Mouse (Mus musculus): ENCODE measurements at regions not wholly inside any gene's neighbourhood (a gene's known extent, or its start where the extent isn't known, plus 50 kb on each side); places are given as distances from the start of the nearest gene placed in this dataset.

DNA sequence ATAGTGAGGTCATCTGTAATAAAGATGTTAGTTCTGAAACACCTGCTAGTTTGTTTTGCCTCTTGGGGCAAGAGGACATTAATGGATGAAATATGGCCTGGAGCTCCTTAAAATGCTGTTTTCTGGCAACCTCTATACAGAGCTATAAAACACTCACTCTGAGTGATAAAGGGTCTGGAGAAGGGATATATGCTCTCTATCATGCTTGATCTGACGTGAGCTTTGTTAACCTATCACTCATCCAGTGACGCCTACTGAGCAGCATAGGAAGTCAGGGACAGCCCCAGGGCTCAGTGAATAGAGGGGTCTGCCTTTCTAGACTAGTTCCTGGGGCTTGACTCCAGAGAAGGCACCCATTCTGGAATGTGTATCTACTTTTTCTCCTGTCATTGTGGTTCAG is 222.4 kb downstream of the Insc start:
- Histone ChIP-seq H3K36me3 (ENCODE audit: control insufficient read depth, insufficient read depth, low read length, poor library complexity, severe bottlenecking) (no peaks in the 10 kb centered on the region), H3K27ac (ENCODE audit: insufficient read depth, low read depth, low read length, poor library complexity, severe bottlenecking) (no peak overlapping the region), H3K4me1 (ENCODE audit: control insufficient read depth in 2 of 2, insufficient read depth in 2 of 2, low read length in 2 of 2, poor library complexity in 1 of 2) (no peaks in the 10 kb centered on the region), H3K4me3 (ENCODE audit: insufficient read depth in 1 of 2, low read depth in 1 of 2, low read length in 2 of 2, poor library complexity in 1 of 2, severe bottlenecking in 1 of 2) (no peak overlapping the region), H3K9ac (ENCODE audit: insufficient read depth, low read depth, low read length, poor library complexity, severe bottlenecking) (no peak overlapping the region), H3K9me3 (ENCODE audit: control insufficient read depth, insufficient read depth, low read depth, low read length) (no peaks in the 10 kb centered on the region)
- DNase-seq (ENCODE audit: low read depth, low spot score): no peak
- TF ChIP-seq ZC3H11A (IDR thresholded peaks at IDR 0.05; ENCODE audit: borderline replicate concordance, low read depth, low read length): no peak
- no peak for TF ChIP-seq CHD2 (IDR thresholded peaks at IDR 0.05; ENCODE audit: low read depth, low read length)
- TF ChIP-seq ZNF384 (IDR thresholded peaks at IDR 0.05; ENCODE audit: low read depth, low read length): no peak
- TF ChIP-seq MAFK (IDR thresholded peaks at IDR 0.05; ENCODE audit: insufficient read depth, low read depth, low read length): no peak
- no peak for TF ChIP-seq HCFC1 (IDR thresholded peaks at IDR 0.05; ENCODE audit: borderline replicate concordance, insufficient read depth, low read length)
- in situ Hi-C loops (cut with MboI; ENCODE audit: low sequenced_read_pairs in 2 of 2, unreplicated experiment in 2 of 2): no loop called here

DNA sequence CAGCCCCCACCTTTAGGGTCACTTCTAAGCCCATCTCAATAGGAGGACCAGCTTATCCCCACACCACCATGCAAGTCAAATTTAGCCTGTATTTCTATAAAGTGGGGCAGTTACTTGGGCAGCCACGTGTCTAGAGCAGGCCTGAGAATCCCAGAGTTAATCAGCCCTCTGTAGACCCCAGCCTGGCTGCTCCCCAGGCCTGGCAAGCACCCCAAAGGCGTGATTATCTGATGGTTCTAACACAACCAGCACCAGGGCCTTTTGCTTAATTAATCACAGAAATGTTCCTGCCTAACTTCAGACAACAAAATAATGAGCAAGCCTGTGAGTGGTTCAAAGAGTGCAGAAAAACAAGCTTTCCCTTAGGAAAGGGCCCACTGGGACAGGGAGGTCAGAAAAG is 243.0 kb downstream of the Insc start:
- Histone ChIP-seq H3K4me1 (ENCODE audit: control insufficient read depth in 2 of 2, insufficient read depth in 2 of 2, low read length in 2 of 2, poor library complexity in 1 of 2) (no peaks in the 10 kb centered on the region), H3K9ac (ENCODE audit: insufficient read depth, low read depth, low read length, poor library complexity, severe bottlenecking) (no peak overlapping the region), H3K9me3 (ENCODE audit: control insufficient read depth, insufficient read depth, low read depth, low read length) (no peaks in the 10 kb centered on the region), H3K36me3 (ENCODE audit: control insufficient read depth, insufficient read depth, low read length, poor library complexity, severe bottlenecking) (no peaks in the 10 kb centered on the region), H3K27ac (ENCODE audit: insufficient read depth, low read depth, low read length, poor library complexity, severe bottlenecking) (no peak overlapping the region), H3K4me3 (ENCODE audit: insufficient read depth in 1 of 2, low read depth in 1 of 2, low read length in 2 of 2, poor library complexity in 1 of 2, severe bottlenecking in 1 of 2) (no peak overlapping the region)
- in situ Hi-C loops (cut with MboI; ENCODE audit: low sequenced_read_pairs in 2 of 2, unreplicated experiment in 2 of 2): no loop called here
- TF ChIP-seq ZC3H11A (IDR thresholded peaks at IDR 0.05; ENCODE audit: borderline replicate concordance, low read depth, low read length): no peak
- no peak for TF ChIP-seq CHD2 (IDR thresholded peaks at IDR 0.05; ENCODE audit: low read depth, low read length)
- no peak for TF ChIP-seq MAFK (IDR thresholded peaks at IDR 0.05; ENCODE audit: insufficient read depth, low read depth, low read length)
- no peak for TF ChIP-seq HCFC1 (IDR thresholded peaks at IDR 0.05; ENCODE audit: borderline replicate concordance, insufficient read depth, low read length)
- no peak for TF ChIP-seq ZNF384 (IDR thresholded peaks at IDR 0.05; ENCODE audit: low read depth, low read length)
- no peak for DNase-seq (ENCODE audit: low read depth, low spot score)

DNA sequence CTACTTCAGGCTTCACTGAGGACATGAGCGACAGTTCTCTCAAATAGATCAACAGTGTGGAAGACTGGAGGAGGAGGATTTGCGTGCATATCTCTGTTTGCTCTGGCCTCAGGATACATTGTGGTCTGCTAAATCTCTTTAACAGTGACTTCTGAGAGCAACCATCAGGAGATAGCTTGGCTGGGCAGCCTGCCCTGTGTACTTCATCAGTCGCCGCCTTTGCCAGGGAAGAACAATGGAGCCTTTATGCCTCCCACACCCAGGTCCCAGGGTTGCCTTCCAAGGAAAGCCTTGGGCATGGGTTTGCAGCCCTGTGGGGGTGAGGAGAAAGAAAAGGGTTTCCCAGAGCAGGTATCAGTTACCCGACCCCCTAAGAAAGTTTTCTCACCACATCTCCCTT is 247.8 kb downstream of the Insc start:
- in situ Hi-C loops (cut with MboI; ENCODE audit: low sequenced_read_pairs in 2 of 2, unreplicated experiment in 2 of 2): no loop called here
- Histone ChIP-seq H3K9ac (ENCODE audit: insufficient read depth, low read depth, low read length, poor library complexity, severe bottlenecking) (no peak overlapping the region), H3K27ac (ENCODE audit: insufficient read depth, low read depth, low read length, poor library complexity, severe bottlenecking) (no peak overlapping the region), H3K36me3 (ENCODE audit: control insufficient read depth, insufficient read depth, low read length, poor library complexity, severe bottlenecking) (no peaks in the 10 kb centered on the region), H3K4me3 (ENCODE audit: insufficient read depth in 1 of 2, low read depth in 1 of 2, low read length in 2 of 2, poor library complexity in 1 of 2, severe bottlenecking in 1 of 2) (no peak overlapping the region), H3K4me1 (ENCODE audit: control insufficient read depth in 2 of 2, insufficient read depth in 2 of 2, low read length in 2 of 2, poor library complexity in 1 of 2) (no peaks in the 10 kb centered on the region), H3K9me3 (ENCODE audit: control insufficient read depth, insufficient read depth, low read depth, low read length) (no peaks in the 10 kb centered on the region)
- DNase-seq (ENCODE audit: low read depth, low spot score): no peak
- no peak for TF ChIP-seq ZNF384 (IDR thresholded peaks at IDR 0.05; ENCODE audit: low read depth, low read length)
- TF ChIP-seq ZC3H11A (IDR thresholded peaks at IDR 0.05; ENCODE audit: borderline replicate concordance, low read depth, low read length): no peak
- TF ChIP-seq CHD2 (IDR thresholded peaks at IDR 0.05; ENCODE audit: low read depth, low read length): no peak
- no peak for TF ChIP-seq HCFC1 (IDR thresholded peaks at IDR 0.05; ENCODE audit: borderline replicate concordance, insufficient read depth, low read length)

DNA sequence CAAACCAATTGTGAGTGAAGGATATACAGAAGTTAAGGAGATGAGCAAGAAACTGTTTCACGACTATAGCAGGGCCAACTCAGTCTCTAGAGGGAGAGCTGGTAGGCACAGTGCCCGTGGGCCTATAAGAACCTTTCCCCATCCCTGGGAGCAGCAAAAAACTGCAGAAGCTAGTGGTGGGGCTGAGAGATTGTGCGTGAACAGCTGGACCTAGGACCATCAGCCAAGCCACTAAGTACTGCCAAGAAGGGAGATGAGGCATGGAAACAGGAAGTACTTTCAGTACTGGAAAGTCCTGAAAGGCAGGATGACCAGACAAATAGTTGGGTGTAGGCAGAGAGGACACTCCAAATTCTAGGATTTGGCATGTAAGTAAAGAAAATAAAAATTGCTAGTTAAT is 248.9 kb downstream of the Insc start:
- DNase-seq (ENCODE audit: low read depth, low spot score): no peak

DNA sequence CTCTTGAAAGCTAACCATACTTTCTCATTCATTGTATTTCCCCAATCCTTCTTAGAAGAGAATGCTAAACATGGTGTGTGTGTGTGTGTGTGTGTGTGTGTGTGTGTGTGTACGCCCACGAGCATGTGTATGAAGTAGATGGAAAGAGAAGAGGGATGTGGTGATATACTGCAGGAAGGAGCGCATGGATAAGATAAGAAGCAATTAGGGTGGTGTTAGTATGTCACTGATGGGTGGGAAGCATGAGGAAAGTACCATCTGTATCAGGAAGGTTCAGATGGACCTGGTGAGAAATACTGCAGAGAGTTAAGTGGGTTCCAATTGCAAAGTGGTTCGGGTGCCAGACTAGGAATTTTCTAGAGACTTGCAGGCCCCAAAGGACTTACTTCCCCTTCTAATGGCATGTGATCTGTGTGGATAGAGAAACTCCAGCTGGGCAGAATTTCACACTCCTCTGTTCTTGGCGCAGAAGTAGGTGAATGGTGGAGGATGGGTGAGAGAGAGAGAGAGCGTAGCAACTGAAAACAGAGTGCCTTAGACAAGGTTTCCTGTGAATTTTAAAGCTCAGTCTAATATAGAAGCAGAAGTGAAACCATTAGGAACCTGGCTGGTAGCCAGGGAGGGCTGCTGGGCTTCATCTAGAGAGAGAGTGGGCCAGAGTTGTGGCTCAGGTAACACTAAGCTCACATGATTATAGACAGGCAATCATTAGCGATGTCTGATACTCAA is 257.5 kb downstream of the Insc start:
- H3K36me3 ChIP-seq (ENCODE audit: control insufficient read depth, insufficient read depth, low read length, poor library complexity, severe bottlenecking): no peaks in the 10 kb centered on the region
- no peak for TF ChIP-seq HCFC1 (IDR thresholded peaks at IDR 0.05; ENCODE audit: borderline replicate concordance, insufficient read depth, low read length)
- TF ChIP-seq CHD2 (IDR thresholded peaks at IDR 0.05; ENCODE audit: low read depth, low read length): no peak
- no peak for TF ChIP-seq MAFK (IDR thresholded peaks at IDR 0.05; ENCODE audit: insufficient read depth, low read depth, low read length)
- TF ChIP-seq ZC3H11A (IDR thresholded peaks at IDR 0.05; ENCODE audit: borderline replicate concordance, low read depth, low read length): no peak
- no peak for TF ChIP-seq ZNF384 (IDR thresholded peaks at IDR 0.05; ENCODE audit: low read depth, low read length)
- H3K9me3 ChIP-seq (ENCODE audit: control insufficient read depth, insufficient read depth, low read depth, low read length): no peaks in the 10 kb centered on the region
- no peak overlapping the region for H3K4me3 ChIP-seq (ENCODE audit: insufficient read depth in 1 of 2, low read depth in 1 of 2, low read length in 2 of 2, poor library complexity in 1 of 2, severe bottlenecking in 1 of 2)
- no peaks in the 10 kb centered on the region for H3K4me1 ChIP-seq (ENCODE audit: control insufficient read depth in 2 of 2, insufficient read depth in 2 of 2, low read length in 2 of 2, poor library complexity in 1 of 2)
- DNase-seq (ENCODE audit: low read depth, low spot score): no peak
- no peak overlapping the region for H3K9ac ChIP-seq (ENCODE audit: insufficient read depth, low read depth, low read length, poor library complexity, severe bottlenecking)
- in situ Hi-C loops (cut with MboI; ENCODE audit: low sequenced_read_pairs in 2 of 2, unreplicated experiment in 2 of 2): no loop called here
- H3K27ac ChIP-seq (ENCODE audit: insufficient read depth, low read depth, low read length, poor library complexity, severe bottlenecking): no peak overlapping the region

More for the DNA sequence above, 248.9 kb downstream of the Insc start:
- H3K36me3 ChIP-seq (ENCODE audit: control insufficient read depth, insufficient read depth, low read length, poor library complexity, severe bottlenecking): no peaks in the 10 kb centered on the region
- H3K4me3 ChIP-seq (ENCODE audit: insufficient read depth in 1 of 2, low read depth in 1 of 2, low read length in 2 of 2, poor library complexity in 1 of 2, severe bottlenecking in 1 of 2): no peak overlapping the region
- no peaks in the 10 kb centered on the region for H3K4me1 ChIP-seq (ENCODE audit: control insufficient read depth in 2 of 2, insufficient read depth in 2 of 2, low read length in 2 of 2, poor library complexity in 1 of 2)
- H3K9ac ChIP-seq (ENCODE audit: insufficient read depth, low read depth, low read length, poor library complexity, severe bottlenecking): no peak overlapping the region
- no peaks in the 10 kb centered on the region for H3K9me3 ChIP-seq (ENCODE audit: control insufficient read depth, insufficient read depth, low read depth, low read length)
- in situ Hi-C loops (cut with MboI; ENCODE audit: low sequenced_read_pairs in 2 of 2, unreplicated experiment in 2 of 2): no loop called here
- TF ChIP-seq HCFC1 (IDR thresholded peaks at IDR 0.05; ENCODE audit: borderline replicate concordance, insufficient read depth, low read length) (no peak), MAFK (IDR thresholded peaks at IDR 0.05; ENCODE audit: insufficient read depth, low read depth, low read length) (no peak)
- H3K27ac ChIP-seq (ENCODE audit: insufficient read depth, low read depth, low read length, poor library complexity, severe bottlenecking): no peak overlapping the region

Data from ES-E14 (cell line).